Mouse (Mus musculus) colon, adult 2 months (tissue): ENCODE measurements around the gene Ntng1. TPM values are rescaled to one million over a fixed set of nuclear protein-coding genes. Genes with fewer than 3 reads are reported as not detected.

ENCODE experiments used
- polyA plus RNA-seq: library from polyadenylated mRNA; depleted of rRNA; stranded (reverse); fragments of >200 nt; gene quantifications from 2 replicates; pipeline ENCODE4 v1.2.3, GENCODE M21; 2012; rRNA removed

Ntng1 gene
- 0.12 and 0.36 TPM in 2 replicates for polyA plus RNA-seq

GRCm38 (mm10) chr3:110143206-110144061 is at the start of gene Ntng1:
Ntng1 (minus strand) TSS chr3:110144011.

Other genes starting within 250 kb of the Ntng1 start
- gene Prmt6, start 107.0 kb upstream of the Ntng1 start, polyA plus RNA-seq: 9.5 and 10.1 TPM in 2 replicates